Mouse (Mus musculus) G1E (cell line): ENCODE measurements around the gene Zfp663.

ENCODE experiments used
- CTCF ChIP-seq: IDR thresholded peaks from 2 replicates; pipeline ENCODE4 v1.5.1; 2012; ENCODE audit warnings: low read depth, low read length, inconsistent platforms, mixed read lengths
- GATA1 ChIP-seq: IDR thresholded peaks from 2 replicates; pipeline ENCODE4 v1.6.1; 2012; ENCODE audit warnings: borderline replicate concordance, low read length, inconsistent platforms, mixed read lengths
- GATA2 ChIP-seq: IDR thresholded peaks from 2 replicates; pipeline ENCODE4 v1.6.1; 2012; ENCODE audit warnings: low read depth, low read length, inconsistent platforms, borderline replicate concordance
- TAL1 ChIP-seq: conservative IDR thresholded peaks from 2 replicates; pipeline ENCODE4 v1.6.1; 2012; ENCODE audit warnings: low read depth, low read length, inconsistent platforms, mixed read lengths

- TF ChIP-seq CTCF (no peak), GATA2 (no peak), GATA1 (no peak), TAL1 (no peak)
Measured at GRCm38 (mm10) chr2:165321981-165322735, 46.4 kb downstream of the Zfp663 start.
